Mouse (Mus musculus): ENCODE results near the gene Cgas. TPM values are rescaled to one million over a fixed set of nuclear protein-coding genes. Genes with fewer than 3 reads are reported as not detected.

Cgas gene
- polyA plus RNA-seq, 1 experiment: 1.2 TPM

GRCm38 (mm10) chr9:78395244-78395629 lies 47.8 kb downstream of the Cgas start:
- no peak for DNase-seq (ENCODE audit: low read depth, low spot score)
- WGBS: 33% methylated on average over 11 of the region's 11 CpGs

DNA sequence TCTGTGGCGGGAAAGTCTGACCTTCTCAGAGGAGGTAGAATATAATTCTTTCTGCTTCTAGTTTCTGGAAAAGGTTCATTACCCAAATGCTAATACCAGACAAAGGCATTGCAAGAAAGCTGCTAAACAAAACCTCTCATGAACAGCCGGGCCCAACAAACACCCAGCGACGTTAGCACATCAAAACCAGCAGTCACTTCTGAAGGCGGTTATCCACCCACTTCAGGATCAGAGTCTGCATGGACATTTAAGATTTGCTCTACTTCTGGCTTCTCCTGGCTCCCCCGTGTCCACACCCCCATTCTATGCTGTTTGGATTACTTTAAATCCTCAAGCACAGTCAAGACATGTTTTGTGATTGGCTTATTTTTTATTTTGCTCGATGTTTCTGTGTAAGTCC lies 48.4 kb downstream of the Cgas start:
- DNase-seq (ENCODE audit: low read depth, low spot score): no peak
- 72% methylated on average over 7 of the region's 7 CpGs for WGBS

DNA sequence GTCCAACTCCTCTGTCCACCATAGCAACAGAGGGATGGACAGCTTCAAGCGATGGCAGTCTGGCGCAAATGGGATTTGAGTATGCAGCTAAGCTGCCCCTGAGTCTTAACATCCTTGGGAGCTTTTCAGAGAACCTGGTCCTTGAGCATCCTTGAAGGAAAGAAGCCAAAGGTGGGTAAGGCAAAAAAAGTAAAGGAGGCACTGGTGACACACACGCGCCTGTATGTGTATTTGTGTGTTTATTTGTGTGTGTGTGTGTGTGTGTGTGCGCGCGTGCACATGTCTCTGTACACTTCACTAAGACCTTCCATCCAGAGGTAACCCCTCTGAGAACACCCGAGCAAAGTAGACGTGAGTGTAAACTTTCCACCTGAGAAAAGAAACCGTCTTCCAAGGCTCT lies 49.3 kb downstream of the Cgas start:
- no peak for DNase-seq (ENCODE audit: low read depth, low spot score)
- WGBS: 82% methylated on average over 10 of the region's 10 CpGs

DNA sequence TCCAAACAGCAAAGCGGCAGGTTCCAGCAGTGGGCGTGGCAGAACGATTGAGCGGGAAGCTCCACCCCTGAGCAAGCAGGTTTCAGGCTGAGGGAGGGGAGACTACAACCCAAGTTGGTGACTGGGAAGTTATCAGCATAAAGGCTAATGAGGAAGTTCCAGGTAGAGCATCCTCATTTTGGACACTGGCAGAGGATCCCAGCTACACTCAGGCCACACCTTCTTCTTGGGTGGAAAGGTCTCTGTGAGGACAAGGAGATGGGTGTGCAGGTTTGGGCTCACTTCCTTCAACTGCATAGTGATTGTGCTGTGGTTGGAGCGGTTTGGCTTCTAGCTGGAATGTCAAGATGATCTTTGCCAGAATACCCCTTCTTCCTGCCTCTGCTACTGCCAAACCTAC lies 53.1 kb downstream of the Cgas start:
- 6% methylated on average over 5 of the region's 5 CpGs for WGBS
- DNase-seq (ENCODE audit: low read depth, low spot score): no peak

DNA sequence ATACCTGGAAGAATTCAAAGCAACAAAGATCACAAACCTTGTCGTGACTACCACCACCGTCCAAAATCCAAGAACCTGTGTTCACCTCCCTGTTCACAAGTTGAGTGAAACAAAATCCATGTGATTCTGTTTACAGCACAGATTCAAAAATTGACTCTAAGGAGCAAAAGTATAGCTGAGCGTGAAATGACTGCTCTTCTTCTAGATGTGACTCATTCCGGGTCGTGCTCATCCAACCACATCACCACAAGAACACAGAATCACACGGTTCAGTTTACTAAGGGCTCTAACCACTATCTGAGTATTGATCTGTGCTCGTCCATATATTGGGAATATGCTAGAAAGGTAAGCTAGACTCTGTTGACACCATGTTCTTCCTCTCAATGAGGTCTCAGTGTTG lies 56.1 kb downstream of the Cgas start:
- no peak for DNase-seq (ENCODE audit: low read depth, low spot score)
- 89% methylated on average over 7 of the region's 7 CpGs for WGBS

- WGBS: 58% methylated on average over 3 of the region's 3 CpGs
- DNase-seq (ENCODE audit: low read depth, low spot score): no peak
Measured at GRCm38 (mm10) chr9:78385893-78386292, 57.1 kb downstream of the Cgas start.

Other genes starting within 250 kb of the Cgas start
- gene Gsta1, start 212.6 kb downstream of the Cgas start, polyA plus RNA-seq (2012; rRNA removed): 13.2 and 27.3 TPM in 2 replicates
- gene Gm3776, start 186.1 kb downstream of the Cgas start, polyA plus RNA-seq (2012; rRNA removed): 1.1 and 3.2 TPM in 2 replicates
- 0.10 and 0.38 TPM in 2 replicates for gene Gm10639, start 153.3 kb downstream of the Cgas start, polyA plus RNA-seq (2012; rRNA removed)
- not detected in 2 replicates for gene Omt2a, start 128.4 kb downstream of the Cgas start, polyA plus RNA-seq (2012; rRNA removed)
- gene Omt2b, start 115.6 kb downstream of the Cgas start, polyA plus RNA-seq (2012; rRNA removed): not detected in 2 replicates
- gene Gsta2, start 87.4 kb downstream of the Cgas start, polyA plus RNA-seq (2012; rRNA removed): 0.19 TPM in 1 of 2 replicates, not detected in the other
- not detected in 2 replicates for gene Dppa5a, start 75.1 kb downstream of the Cgas start, polyA plus RNA-seq (2012; rRNA removed)
- 0.11 TPM in 1 of 2 replicates, not detected in the other for gene Ooep, start 64.5 kb downstream of the Cgas start, polyA plus RNA-seq (2012; rRNA removed)
- 0.04 TPM in 1 of 2 replicates, not detected in the other for gene Ddx43, start 47.5 kb downstream of the Cgas start, polyA plus RNA-seq (2012; rRNA removed)
- gene Mto1, start 5.0 kb upstream of the Cgas start, polyA plus RNA-seq (2012; rRNA removed): 9.1 and 10.3 TPM in 2 replicates
- gene Gm17324, start 5.5 kb upstream of the Cgas start, polyA plus RNA-seq (2012; rRNA removed): not detected in 2 replicates
- 3,812 and 3,859 TPM in 2 replicates for gene Eef1a1, start 45.9 kb upstream of the Cgas start, polyA plus RNA-seq (2012; rRNA removed)
- gene Slc17a5, start 144.8 kb upstream of the Cgas start, polyA plus RNA-seq (2012; rRNA removed): 8.3 and 18.0 TPM in 2 replicates
- gene Cd109, start 172.3 kb upstream of the Cgas start, polyA plus RNA-seq (2012; rRNA removed): 0.37 and 0.40 TPM in 2 replicates

All from large intestine, adult 2 months (tissue).